Mouse (Mus musculus): Measurements from ENCODE around the gene Nop9. TPM values are rescaled to one million over a fixed set of nuclear protein-coding genes. Genes with fewer than 3 reads are reported as not detected.
A peak's percentile ranks its signal among the peaks of the same experiment; 100 is the strongest.

Gene Nop9
- total RNA-seq, 1 experiment = 30.0 TPM

DNA sequence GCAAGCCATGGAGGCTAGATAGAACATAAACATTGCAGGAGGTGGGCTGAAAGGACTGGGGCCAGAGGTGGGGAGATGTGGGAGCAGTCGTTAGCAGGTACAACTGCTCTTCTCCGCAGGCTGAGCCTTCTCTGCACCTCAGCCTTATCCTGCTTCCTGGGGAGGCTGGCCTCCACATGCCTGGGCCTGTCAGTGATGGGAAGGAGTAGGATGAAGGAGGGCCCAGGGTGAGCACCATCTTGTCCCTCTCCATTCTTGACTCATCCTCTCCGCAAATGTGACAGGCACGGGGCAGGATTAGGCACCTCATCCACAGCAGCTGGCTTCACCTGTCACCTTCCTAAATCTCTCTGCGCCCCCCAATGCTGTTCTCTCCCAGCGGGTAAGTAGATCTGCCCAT is 15.7 kb downstream of the Nop9 start, which contains the start of gene Ltb4r2:
TSS of gene Ltb4r2 (plus strand) at position 266 of the 400 bp plus-strand sequence.
- in situ Hi-C loops (cut with MboI; ENCODE audit: low sequenced_read_pairs in 2 of 2, unreplicated experiment in 2 of 2) = no loop called here
- TF ChIP-seq HCFC1 (IDR thresholded peaks at IDR 0.05; ENCODE audit: borderline replicate concordance, insufficient read depth, low read length) (no peak), ZC3H11A (IDR thresholded peaks at IDR 0.05; ENCODE audit: borderline replicate concordance, low read depth, low read length) (no peak), MAFK (IDR thresholded peaks at IDR 0.05; ENCODE audit: insufficient read depth, low read depth, low read length) (no peak), CHD2 (IDR thresholded peaks at IDR 0.05; ENCODE audit: low read depth, low read length) (no peak), ZNF384 (IDR thresholded peaks at IDR 0.05; ENCODE audit: low read depth, low read length) (no peak)
- Histone ChIP-seq H3K36me3 (ENCODE audit: control insufficient read depth, insufficient read depth, low read length, poor library complexity, severe bottlenecking) (peaks cover 2% of the 10 kb centered on the region; the same call in 1 of the 2 replicates), H3K9ac (ENCODE audit: insufficient read depth, low read depth, low read length, poor library complexity, severe bottlenecking) (peak within 1 kb of the TSS; percentile 43), H3K4me3 (ENCODE audit: insufficient read depth in 1 of 2, low read depth in 1 of 2, low read length in 2 of 2, poor library complexity in 1 of 2, severe bottlenecking in 1 of 2) (peak within 1 kb of the TSS; percentile 60 to 65), H3K9me3 (ENCODE audit: control insufficient read depth, insufficient read depth, low read depth, low read length) (no peaks in the 10 kb centered on the region), H3K27ac (ENCODE audit: insufficient read depth, low read depth, low read length, poor library complexity, severe bottlenecking) (no peak within 1 kb of the TSS), H3K4me1 (ENCODE audit: control insufficient read depth in 2 of 2, insufficient read depth in 2 of 2, low read length in 2 of 2, poor library complexity in 1 of 2) (peaks cover 0 to 4% of the 10 kb centered on the region in 2 experiments; a peak in 1 of 4 replicates)
- no peak for DNase-seq (ENCODE audit: low read depth, low spot score)

DNA sequence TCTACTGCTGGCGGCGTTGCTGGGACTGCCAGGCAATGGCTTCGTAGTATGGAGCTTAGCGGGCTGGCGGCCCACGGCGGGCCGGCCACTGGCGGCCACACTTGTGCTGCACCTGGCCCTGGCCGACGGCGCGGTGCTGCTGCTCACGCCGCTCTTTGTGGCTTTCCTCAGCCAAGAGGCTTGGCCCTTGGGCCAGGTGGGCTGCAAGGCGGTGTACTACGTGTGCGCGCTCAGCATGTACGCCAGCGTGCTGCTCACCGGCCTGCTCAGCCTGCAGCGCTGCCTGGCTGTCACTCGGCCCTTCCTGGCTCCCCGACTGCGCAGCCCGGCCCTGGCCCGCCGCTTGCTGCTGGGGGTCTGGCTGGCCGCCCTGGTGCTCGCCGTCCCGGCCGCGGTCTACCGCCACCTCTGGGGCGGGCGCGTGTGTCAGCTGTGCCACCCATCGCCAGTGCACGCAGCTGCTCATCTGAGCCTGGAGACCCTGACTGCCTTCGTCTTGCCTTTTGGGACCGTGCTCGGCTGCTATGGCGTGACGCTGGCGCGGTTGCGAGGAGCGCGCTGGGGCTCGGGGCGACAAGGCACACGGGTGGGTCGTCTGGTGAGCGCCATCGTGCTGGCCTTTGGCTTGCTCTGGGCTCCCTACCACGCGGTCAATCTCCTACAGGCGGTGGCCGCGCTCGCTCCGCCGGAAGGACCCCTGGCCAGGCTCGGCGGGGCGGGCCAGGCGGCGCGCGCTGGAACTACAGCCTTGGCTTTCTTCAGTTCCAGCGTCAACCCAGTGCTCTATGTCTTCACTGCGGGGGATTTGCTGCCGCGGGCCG is 16.7 kb downstream of the Nop9 start:
- Histone ChIP-seq H3K9me3 (ENCODE audit: control insufficient read depth, insufficient read depth, low read depth, low read length) (no peaks in the 10 kb centered on the region), H3K9ac (ENCODE audit: insufficient read depth, low read depth, low read length, poor library complexity, severe bottlenecking) (peak overlapping the region; percentile 43), H3K4me1 (ENCODE audit: control insufficient read depth in 2 of 2, insufficient read depth in 2 of 2, low read length in 2 of 2, poor library complexity in 1 of 2) (peaks cover 0 to 4% of the 10 kb centered on the region in 2 experiments; a peak in 1 of 4 replicates), H3K27ac (ENCODE audit: insufficient read depth, low read depth, low read length, poor library complexity, severe bottlenecking) (no peak overlapping the region), H3K4me3 (ENCODE audit: insufficient read depth in 1 of 2, low read depth in 1 of 2, low read length in 2 of 2, poor library complexity in 1 of 2, severe bottlenecking in 1 of 2) (peak overlapping the region; percentile 60 to 65), H3K36me3 (ENCODE audit: control insufficient read depth, insufficient read depth, low read length, poor library complexity, severe bottlenecking) (no peaks in the 10 kb centered on the region)
- TF ChIP-seq CHD2 (IDR thresholded peaks at IDR 0.05; ENCODE audit: low read depth, low read length) (no peak), HCFC1 (IDR thresholded peaks at IDR 0.05; ENCODE audit: borderline replicate concordance, insufficient read depth, low read length) (0 out of 2 replicates have a peak, but pooled peaks have one; percentile 13), ZNF384 (IDR thresholded peaks at IDR 0.05; ENCODE audit: low read depth, low read length) (no peak), MAFK (IDR thresholded peaks at IDR 0.05; ENCODE audit: insufficient read depth, low read depth, low read length) (no peak), ZC3H11A (IDR thresholded peaks at IDR 0.05; ENCODE audit: borderline replicate concordance, low read depth, low read length) (no peak)
- DNase-seq (ENCODE audit: low read depth, low spot score) = no peak
- in situ Hi-C loops (cut with MboI; ENCODE audit: low sequenced_read_pairs in 2 of 2, unreplicated experiment in 2 of 2) = no loop called here

DNA sequence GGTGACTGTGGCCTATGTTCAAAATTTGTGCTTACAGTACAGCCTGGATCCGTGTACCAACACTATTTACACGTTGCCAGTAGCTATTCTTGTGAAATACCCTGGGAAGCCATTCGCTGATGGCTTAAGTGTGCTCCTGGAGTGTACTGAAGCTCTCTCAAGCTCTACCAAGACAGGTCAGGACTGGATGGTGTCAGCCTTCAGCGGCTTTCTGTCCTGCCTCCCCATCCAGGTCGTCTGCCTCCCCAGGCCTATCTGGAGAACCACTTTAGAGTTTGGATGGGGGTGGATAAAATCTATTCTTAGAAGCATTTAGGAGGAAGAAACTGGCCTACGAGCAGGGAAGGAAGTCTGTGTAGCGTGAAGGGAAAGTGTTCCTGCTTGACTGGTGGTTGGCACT is 17.7 kb downstream of the Nop9 start:
- TF ChIP-seq CHD2 (IDR thresholded peaks at IDR 0.05; ENCODE audit: low read depth, low read length) = no peak
- no peak for TF ChIP-seq ZNF384 (IDR thresholded peaks at IDR 0.05; ENCODE audit: low read depth, low read length)
- TF ChIP-seq ZC3H11A (IDR thresholded peaks at IDR 0.05; ENCODE audit: borderline replicate concordance, low read depth, low read length) = no peak
- TF ChIP-seq MAFK (IDR thresholded peaks at IDR 0.05; ENCODE audit: insufficient read depth, low read depth, low read length) = no peak
- no peak for TF ChIP-seq HCFC1 (IDR thresholded peaks at IDR 0.05; ENCODE audit: borderline replicate concordance, insufficient read depth, low read length)
- no peaks in the 10 kb centered on the region for H3K9me3 ChIP-seq (ENCODE audit: control insufficient read depth, insufficient read depth, low read depth, low read length)
- no peak overlapping the region for H3K4me3 ChIP-seq (ENCODE audit: insufficient read depth in 1 of 2, low read depth in 1 of 2, low read length in 2 of 2, poor library complexity in 1 of 2, severe bottlenecking in 1 of 2)
- H3K4me1 ChIP-seq (ENCODE audit: control insufficient read depth in 2 of 2, insufficient read depth in 2 of 2, low read length in 2 of 2, poor library complexity in 1 of 2) = peaks cover 0 to 7% of the 10 kb centered on the region in 2 experiments; a peak in 1 of 4 replicates
- H3K9ac ChIP-seq (ENCODE audit: insufficient read depth, low read depth, low read length, poor library complexity, severe bottlenecking) = peak overlapping the region; percentile 43; the same call in 1 of the 2 replicates
- H3K36me3 ChIP-seq (ENCODE audit: control insufficient read depth, insufficient read depth, low read length, poor library complexity, severe bottlenecking) = no peaks in the 10 kb centered on the region
- in situ Hi-C loops (cut with MboI; ENCODE audit: low sequenced_read_pairs in 2 of 2, unreplicated experiment in 2 of 2) = no loop called here
- no peak for DNase-seq (ENCODE audit: low read depth, low spot score)
- H3K27ac ChIP-seq (ENCODE audit: insufficient read depth, low read depth, low read length, poor library complexity, severe bottlenecking) = no peak overlapping the region

DNA sequence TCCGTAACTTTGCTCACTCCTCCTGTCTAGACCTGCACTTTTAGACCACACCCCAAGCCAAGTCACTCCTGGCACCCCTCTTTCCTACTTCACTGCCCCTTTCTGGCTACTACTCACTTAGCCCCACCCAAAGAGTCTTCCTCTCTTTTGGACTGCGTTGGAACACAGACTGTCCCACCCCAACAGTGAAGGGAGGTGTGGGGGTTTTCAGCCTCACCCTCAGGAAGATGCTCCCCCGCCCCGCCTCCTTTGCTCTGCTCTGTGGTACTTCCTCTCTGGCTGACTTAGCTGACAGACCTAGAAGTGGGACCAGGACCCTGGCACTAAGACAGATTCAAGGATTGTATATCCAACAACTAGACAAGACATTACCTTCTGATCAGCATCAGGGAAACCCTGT is 20.2 kb downstream of the Nop9 start, which contains the start of gene Ltb4r1:
TSS of gene Ltb4r1 (plus strand) at position 267 of the 400 bp plus-strand sequence.
- no peak for TF ChIP-seq HCFC1 (IDR thresholded peaks at IDR 0.05; ENCODE audit: borderline replicate concordance, insufficient read depth, low read length)
- no peak for TF ChIP-seq ZC3H11A (IDR thresholded peaks at IDR 0.05; ENCODE audit: borderline replicate concordance, low read depth, low read length)
- no peak for TF ChIP-seq CHD2 (IDR thresholded peaks at IDR 0.05; ENCODE audit: low read depth, low read length)
- no peak for TF ChIP-seq ZNF384 (IDR thresholded peaks at IDR 0.05; ENCODE audit: low read depth, low read length)
- TF ChIP-seq MAFK (IDR thresholded peaks at IDR 0.05; ENCODE audit: insufficient read depth, low read depth, low read length) = no peak
- peaks cover 0 to 7% of the 10 kb centered on the region in 2 experiments; a peak in 1 of 4 replicates for H3K4me1 ChIP-seq (ENCODE audit: control insufficient read depth in 2 of 2, insufficient read depth in 2 of 2, low read length in 2 of 2, poor library complexity in 1 of 2)
- H3K9me3 ChIP-seq (ENCODE audit: control insufficient read depth, insufficient read depth, low read depth, low read length) = no peaks in the 10 kb centered on the region
- no peak within 1 kb of the TSS for H3K27ac ChIP-seq (ENCODE audit: insufficient read depth, low read depth, low read length, poor library complexity, severe bottlenecking)
- H3K9ac ChIP-seq (ENCODE audit: insufficient read depth, low read depth, low read length, poor library complexity, severe bottlenecking) = no peak within 1 kb of the TSS
- no peak within 1 kb of the TSS for H3K4me3 ChIP-seq (ENCODE audit: insufficient read depth in 1 of 2, low read depth in 1 of 2, low read length in 2 of 2, poor library complexity in 1 of 2, severe bottlenecking in 1 of 2)
- no peak for DNase-seq (ENCODE audit: low read depth, low spot score)
- no peaks in the 10 kb centered on the region for H3K36me3 ChIP-seq (ENCODE audit: control insufficient read depth, insufficient read depth, low read length, poor library complexity, severe bottlenecking)
- in situ Hi-C loops (cut with MboI; ENCODE audit: low sequenced_read_pairs in 2 of 2, unreplicated experiment in 2 of 2) = no loop called here
